Mouse (Mus musculus) thymus, adult 2 months (tissue): ENCODE measurements around the gene F10.

Experiments
- CTCF ChIP-seq: fragments of 200-500 bp; IDR thresholded peaks from 2 replicates; pipeline ENCODE4 v1.5.1; 2012; ENCODE audit warnings: mild to moderate bottlenecking, control low read depth, low read length, moderate library complexity, borderline replicate concordance; ENCODE audit not compliant: control insufficient read depth, poor library complexity, insufficient read depth; ENCODE audit errors: extremely low read depth
- POLR2A ChIP-seq: fragments of 200-500 bp; IDR thresholded peaks from 2 replicates; pipeline ENCODE4 v1.6.1; 2012; ENCODE audit warnings: mild to moderate bottlenecking, low read length, control low read depth, moderate library complexity; ENCODE audit not compliant: control insufficient read depth, poor library complexity, insufficient read depth; ENCODE audit errors: extremely low read depth

DNA sequence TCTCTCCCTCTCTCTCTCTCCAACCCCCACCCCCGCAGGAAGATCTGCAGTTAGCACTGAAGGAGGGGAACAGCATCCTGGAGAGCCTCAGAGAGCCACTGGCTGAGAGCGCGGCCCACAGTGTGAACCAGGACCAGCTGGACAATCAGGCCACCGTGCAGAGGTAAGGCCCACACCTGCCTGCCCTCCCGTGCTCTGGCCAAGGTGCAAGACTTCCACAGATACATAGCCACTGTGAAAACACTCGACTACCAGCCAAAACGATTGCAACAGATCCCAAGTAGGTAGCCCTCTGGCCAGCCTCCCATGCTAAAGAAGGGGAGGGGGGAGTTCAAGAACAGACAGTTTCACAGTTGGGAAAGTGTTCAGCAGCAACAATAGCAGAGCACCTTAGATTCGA is 38.8 kb upstream of the F10 start:
- TF ChIP-seq CTCF, result no peak
- no peak for TF ChIP-seq POLR2A
